Mouse (Mus musculus): ENCODE measurements around the gene Traip. TPM values are rescaled to one million over a fixed set of nuclear protein-coding genes. Genes with fewer than 3 reads are reported as not detected.
"Not testable (repeated sequence)": the region's sequence is repeated elsewhere in the genome, so short reads cannot be mapped to it uniquely, and the experiment has no call there.

Gene Traip
- polyA plus RNA-seq, 1 experiment from 2014 or later, result 23.3 TPM

DNA sequence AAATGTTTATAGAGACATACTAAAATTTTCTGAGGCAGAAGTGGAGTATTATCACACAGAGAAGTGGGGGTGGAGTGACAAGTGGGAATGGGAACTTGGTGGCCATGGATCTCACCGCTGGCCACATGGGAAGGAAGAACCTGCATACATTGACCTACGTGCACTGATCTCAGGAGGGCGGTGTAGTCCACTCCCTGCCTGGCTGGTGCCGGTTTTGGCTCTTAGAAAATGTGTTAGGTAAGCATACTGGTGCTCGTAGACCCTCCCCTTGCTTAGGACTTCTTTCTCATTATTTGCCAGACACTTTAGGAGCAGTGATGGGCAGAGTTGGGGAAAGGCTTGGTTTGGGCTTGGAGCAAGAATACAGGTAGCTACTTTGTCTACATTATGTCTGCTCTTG, 58.1 kb downstream of the Traip start:
- 89% methylated on average over 5 of the region's 5 CpGs for WGBS
- peaks cover 6% of the 10 kb centered on the region; the same call in 1 of the 2 replicates for H3K36me3 ChIP-seq (ENCODE audit: insufficient read depth, low read length)
- peaks cover 14% of the 10 kb centered on the region for H3K4me1 ChIP-seq (ENCODE audit: insufficient read depth, low read length)
- ATAC-seq (ENCODE audit: low FRiP score, low TSS enrichment), result no peak
- H3K27ac ChIP-seq (ENCODE audit: low read length), result no peak overlapping the region
- no peaks in the 10 kb centered on the region for H3K27me3 ChIP-seq (ENCODE audit: insufficient read depth, low read length)
- H3K9ac ChIP-seq (replicated peaks; ENCODE audit: low read length), result no peak overlapping the region
- no peak overlapping the region for H3K4me2 ChIP-seq (replicated peaks; ENCODE audit: low read depth, low read length)
- no peak overlapping the region for H3K4me3 ChIP-seq (ENCODE audit: low read length)
- H3K9me3 ChIP-seq (ENCODE audit: low read length), result no peaks in the 10 kb centered on the region

DNA sequence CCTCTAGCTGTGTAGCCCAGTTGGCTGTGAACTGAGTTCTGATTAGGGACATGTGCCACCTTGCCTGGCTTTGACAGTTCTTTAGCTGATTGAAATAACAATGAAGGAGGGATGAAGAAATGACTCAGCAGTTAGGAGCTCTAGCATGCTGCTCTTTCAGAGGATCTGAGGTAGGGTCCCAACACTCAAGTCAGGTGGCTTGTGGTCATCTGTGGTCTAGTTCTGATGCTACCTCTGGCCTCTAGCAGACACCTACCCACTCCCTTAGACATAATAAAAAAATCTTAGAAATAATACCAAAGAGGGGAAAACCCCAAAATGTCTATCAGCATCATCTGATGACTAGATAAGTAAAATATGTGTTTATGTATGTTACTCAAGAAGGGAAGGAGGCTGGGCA, 60.4 kb downstream of the Traip start:
- Histone ChIP-seq H3K4me3 (ENCODE audit: low read length) (no peak overlapping the region), H3K36me3 (ENCODE audit: insufficient read depth, low read length) (peaks cover 6% of the 10 kb centered on the region; the same call in 1 of the 2 replicates), H3K4me2 (replicated peaks; ENCODE audit: low read depth, low read length) (no peak overlapping the region), H3K27ac (ENCODE audit: low read length) (no peak overlapping the region), H3K9ac (replicated peaks; ENCODE audit: low read length) (no peak overlapping the region), H3K4me1 (ENCODE audit: insufficient read depth, low read length) (no peaks in the 10 kb centered on the region), H3K27me3 (ENCODE audit: insufficient read depth, low read length) (no peaks in the 10 kb centered on the region), H3K9me3 (ENCODE audit: low read length) (no peaks in the 10 kb centered on the region)
- no peak for ATAC-seq (ENCODE audit: low FRiP score, low TSS enrichment)

DNA sequence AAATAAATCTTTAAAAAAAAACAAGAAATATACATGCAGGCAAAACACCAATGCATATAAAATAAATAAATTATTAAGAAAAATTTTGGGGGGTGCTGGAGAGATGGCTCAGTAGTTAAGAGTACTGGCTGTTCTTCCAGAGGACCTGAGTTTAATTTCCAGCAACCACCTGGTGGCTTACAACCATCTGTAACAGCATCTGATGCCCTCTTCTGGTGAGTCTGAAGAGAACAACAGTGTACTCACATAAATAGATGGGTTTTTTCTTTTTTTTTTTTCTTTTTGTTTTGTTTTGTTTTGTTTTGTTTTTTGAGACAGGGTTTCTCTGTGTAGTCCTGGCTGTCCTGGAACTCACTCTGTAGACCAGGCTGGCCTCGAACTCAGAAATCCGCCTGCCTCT, 63.6 kb downstream of the Traip start:
- H3K36me3 ChIP-seq (ENCODE audit: insufficient read depth, low read length); H3K4me3 ChIP-seq (ENCODE audit: low read length); H3K9ac ChIP-seq (replicated peaks; ENCODE audit: low read length); H3K4me1 ChIP-seq (ENCODE audit: insufficient read depth, low read length); H3K9me3 ChIP-seq (ENCODE audit: low read length); H3K4me2 ChIP-seq (replicated peaks; ENCODE audit: low read depth, low read length); H3K27me3 ChIP-seq (ENCODE audit: insufficient read depth, low read length); H3K27ac ChIP-seq (ENCODE audit: low read length); ATAC-seq (ENCODE audit: low FRiP score, low TSS enrichment): not testable (repeated sequence)
- 97% methylated on average over 2 of the region's 2 CpGs for whole genome bisulfite sequencing

DNA sequence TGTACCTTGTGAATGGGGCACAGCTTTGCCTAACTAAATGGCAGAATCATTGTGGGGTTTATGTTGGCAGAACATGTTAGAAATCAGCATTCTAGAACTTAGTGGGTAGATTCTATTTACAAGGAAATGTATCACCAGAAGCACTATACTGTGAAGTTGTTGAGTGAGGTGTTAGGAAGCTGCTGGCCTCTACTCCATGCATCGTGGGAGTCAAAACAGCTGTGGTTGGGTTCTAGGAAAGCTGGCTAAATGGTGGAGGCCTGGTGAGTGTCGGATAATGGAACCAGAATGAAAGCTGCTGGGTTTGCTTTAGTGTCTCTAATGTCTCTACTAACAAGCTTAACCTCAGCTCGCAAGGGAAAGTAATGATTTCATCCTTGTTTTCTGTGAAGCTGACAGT, 67.2 kb downstream of the Traip start:
- Histone ChIP-seq H3K36me3 (ENCODE audit: insufficient read depth, low read length) (peaks cover 9% of the 10 kb centered on the region; the same call in 1 of the 2 replicates), H3K4me2 (replicated peaks; ENCODE audit: low read depth, low read length) (no peak overlapping the region), H3K27ac (ENCODE audit: low read length) (no peak overlapping the region), H3K9ac (replicated peaks; ENCODE audit: low read length) (no peak overlapping the region), H3K4me1 (ENCODE audit: insufficient read depth, low read length) (no peaks in the 10 kb centered on the region), H3K27me3 (ENCODE audit: insufficient read depth, low read length) (no peaks in the 10 kb centered on the region), H3K4me3 (ENCODE audit: low read length) (no peak overlapping the region), H3K9me3 (ENCODE audit: low read length) (no peaks in the 10 kb centered on the region)
- 81% methylated on average over 3 of the region's 3 CpGs for WGBS
- ATAC-seq (ENCODE audit: low FRiP score, low TSS enrichment), result no peak

DNA sequence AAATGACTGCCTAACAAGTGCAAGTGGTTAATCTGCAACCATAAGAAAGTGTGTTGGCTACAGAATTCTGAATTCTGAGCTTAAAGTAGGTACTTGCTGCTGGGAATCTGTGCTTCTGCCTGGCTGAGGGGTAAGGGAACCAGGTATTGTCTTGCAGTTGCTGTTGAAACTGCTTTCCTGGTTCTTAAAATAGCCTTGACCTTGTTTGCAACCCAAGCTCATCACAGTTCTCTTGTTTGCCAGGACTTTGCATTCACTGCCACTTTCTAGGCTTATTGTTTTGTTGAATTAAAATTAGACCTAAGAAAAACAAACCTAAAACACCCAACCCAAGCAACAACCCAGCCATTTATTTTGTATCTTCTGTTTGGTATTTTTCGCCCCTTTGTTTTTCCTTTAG, 70.8 kb downstream of the Traip start:
- Histone ChIP-seq H3K4me3 (ENCODE audit: low read length) (no peak overlapping the region), H3K9me3 (ENCODE audit: low read length) (no peaks in the 10 kb centered on the region), H3K36me3 (ENCODE audit: insufficient read depth, low read length) (peaks cover 19% of the 10 kb centered on the region), H3K27ac (ENCODE audit: low read length) (no peak overlapping the region), H3K4me2 (replicated peaks; ENCODE audit: low read depth, low read length) (no peak overlapping the region), H3K9ac (replicated peaks; ENCODE audit: low read length) (no peak overlapping the region), H3K4me1 (ENCODE audit: insufficient read depth, low read length) (no peaks in the 10 kb centered on the region), H3K27me3 (ENCODE audit: insufficient read depth, low read length) (no peaks in the 10 kb centered on the region)
- 93% methylated on average over 1 of the region's 1 CpGs for WGBS
- no peak for ATAC-seq (ENCODE audit: low FRiP score, low TSS enrichment)

Other genes with a start within 250 kb of the Traip start
- gene Sema3f, start 239.7 kb upstream of the Traip start, polyA plus RNA-seq (2015; fragmentation: Nextera tagmentation; extraction: Ambion mirVana), result 20.9 and 25.7 TPM in 2 replicates
- gene Rbm5, start 179.1 kb upstream of the Traip start, polyA plus RNA-seq (2015; fragmentation: Nextera tagmentation; extraction: Ambion mirVana), result 203 and 214 TPM in 2 replicates
- 71.5 and 83.7 TPM in 2 replicates for gene Rbm6, start 76.9 kb upstream of the Traip start, polyA plus RNA-seq (2015; fragmentation: Nextera tagmentation; extraction: Ambion mirVana)
- 12.9 and 13.6 TPM in 2 replicates for gene Mon1a, start 62.0 kb upstream of the Traip start, polyA plus RNA-seq (2015; fragmentation: Nextera tagmentation; extraction: Ambion mirVana)
- gene Mst1r, start 43.3 kb upstream of the Traip start, polyA plus RNA-seq (2015; fragmentation: Nextera tagmentation; extraction: Ambion mirVana), result 2.1 and 2.8 TPM in 2 replicates
- not detected in 2 replicates for gene Actl11, start 21.7 kb upstream of the Traip start, polyA plus RNA-seq (2015; fragmentation: Nextera tagmentation; extraction: Ambion mirVana)
- 2.0 and 2.2 TPM in 2 replicates for gene Camkv, start 14.5 kb upstream of the Traip start, polyA plus RNA-seq (2015; fragmentation: Nextera tagmentation; extraction: Ambion mirVana)
- 20.2 and 22.2 TPM in 2 replicates for gene Uba7, start 25.4 kb downstream of the Traip start, polyA plus RNA-seq (2015; fragmentation: Nextera tagmentation; extraction: Ambion mirVana)
- 5.3 and 7.5 TPM in 2 replicates for gene Gm20661, start 32.9 kb downstream of the Traip start, polyA plus RNA-seq (2015; fragmentation: Nextera tagmentation; extraction: Ambion mirVana)
- gene Inka1, start 35.7 kb downstream of the Traip start, polyA plus RNA-seq (2015; fragmentation: Nextera tagmentation; extraction: Ambion mirVana), result 68.0 and 79.4 TPM in 2 replicates
- gene Cdhr4, start 42.4 kb downstream of the Traip start, polyA plus RNA-seq (2015; fragmentation: Nextera tagmentation; extraction: Ambion mirVana), result 10.5 and 11.8 TPM in 2 replicates
- 0.64 and 1.1 TPM in 2 replicates for gene Gm20662, start 46.2 kb downstream of the Traip start, polyA plus RNA-seq (2015; fragmentation: Nextera tagmentation; extraction: Ambion mirVana)
- gene Ip6k1, start 52.4 kb downstream of the Traip start, polyA plus RNA-seq (2015; fragmentation: Nextera tagmentation; extraction: Ambion mirVana), result 59.2 and 61.8 TPM in 2 replicates
- gene Gmppb, start 99.1 kb downstream of the Traip start, polyA plus RNA-seq (2015; fragmentation: Nextera tagmentation; extraction: Ambion mirVana), result 30.9 and 32.4 TPM in 2 replicates
- 2.9 and 3.3 TPM in 2 replicates for gene Amigo3, start 103.0 kb downstream of the Traip start, polyA plus RNA-seq (2015; fragmentation: Nextera tagmentation; extraction: Ambion mirVana)
- gene Mst1, start 130.3 kb downstream of the Traip start, polyA plus RNA-seq (2015; fragmentation: Nextera tagmentation; extraction: Ambion mirVana), result 0.10 and 0.21 TPM in 2 replicates
- gene Rnf123, start 133.2 kb downstream of the Traip start, polyA plus RNA-seq (2015; fragmentation: Nextera tagmentation; extraction: Ambion mirVana), result 37.2 and 44.3 TPM in 2 replicates
- 87.8 and 93.0 TPM in 2 replicates for gene Apeh, start 144.5 kb downstream of the Traip start, polyA plus RNA-seq (2015; fragmentation: Nextera tagmentation; extraction: Ambion mirVana)
- gene Bsn, start 240.2 kb downstream of the Traip start, polyA plus RNA-seq (2015; fragmentation: Nextera tagmentation; extraction: Ambion mirVana), result 0.64 and 0.67 TPM in 2 replicates

Data from kidney, embryonic 16.5 days (tissue).